Mouse (Mus musculus): ENCODE measurements around the gene Sgsm1. TPM values are rescaled to one million over a fixed set of nuclear protein-coding genes. Genes with fewer than 3 reads are reported as not detected.
A peak's percentile ranks its signal among the peaks of the same experiment; 100 is the strongest.
"Not testable (repeated sequence)": the region's sequence is repeated elsewhere in the genome, so short reads cannot be mapped to it uniquely, and the experiment has no call there.

The Sgsm1 gene
- under 1 TPM; 0.13 to 0.67 TPM for total RNA-seq (2021)
- long read RNA-seq, experiment 1: 0 reads
- long read RNA-seq, experiment 2: 0 reads

DNA sequence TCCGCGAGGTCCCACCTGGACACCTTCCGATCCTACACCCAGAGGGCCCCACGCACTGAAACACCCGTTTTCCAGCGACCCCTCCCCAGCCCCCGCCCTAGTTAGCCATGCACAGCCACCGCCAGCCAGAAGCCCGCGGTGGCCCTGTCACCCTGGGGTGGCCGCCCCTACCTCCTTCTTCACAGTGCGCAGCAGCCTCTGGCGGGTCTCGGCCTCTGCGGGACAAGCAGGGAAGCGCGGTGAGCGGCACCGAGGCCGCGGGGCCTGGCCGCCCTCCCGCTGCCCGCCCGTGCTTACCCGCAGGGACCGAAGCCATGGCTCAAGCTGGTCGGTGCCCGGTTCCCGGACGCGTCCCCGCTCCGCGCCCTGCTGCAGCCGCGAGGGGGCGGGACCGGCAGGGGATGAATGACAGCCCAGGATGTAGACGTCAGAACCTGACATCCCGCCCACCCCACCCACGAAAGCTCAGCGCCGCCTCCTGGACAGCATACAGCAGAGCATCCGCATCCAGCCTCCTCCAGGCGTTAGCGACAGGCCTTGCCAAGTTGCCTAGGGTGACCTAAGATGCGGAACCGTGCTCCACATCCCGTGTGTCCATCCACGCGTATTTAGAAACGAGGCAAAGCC lies at the start of gene Sgsm1:
Gene Sgsm1, minus strand, starts transcription at position 410 of the 627 bp plus-strand sequence.
- DNase-seq: peak; percentile 69

DNA sequence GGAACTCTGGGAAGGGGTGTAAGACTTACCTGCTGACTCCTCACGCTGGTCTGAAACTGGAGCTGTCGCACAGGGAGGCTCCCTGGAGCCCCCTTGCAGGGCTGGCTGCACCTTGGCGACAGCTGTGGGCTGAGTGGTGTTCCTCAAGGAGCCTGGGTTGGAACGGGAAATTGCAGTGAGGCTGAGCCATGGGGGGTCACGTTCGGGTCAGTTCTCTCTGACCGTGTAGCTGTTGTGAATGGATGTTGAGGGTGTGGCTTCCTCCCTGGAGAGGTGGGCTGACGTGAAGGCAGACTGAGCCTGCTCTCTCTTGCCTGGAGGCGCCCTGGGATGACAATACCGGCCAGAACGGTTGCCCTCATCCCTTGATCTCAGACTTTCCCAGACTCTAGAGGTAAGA lies 48.2 kb upstream of the Sgsm1 start:
- DNase-seq: no peak

DNA sequence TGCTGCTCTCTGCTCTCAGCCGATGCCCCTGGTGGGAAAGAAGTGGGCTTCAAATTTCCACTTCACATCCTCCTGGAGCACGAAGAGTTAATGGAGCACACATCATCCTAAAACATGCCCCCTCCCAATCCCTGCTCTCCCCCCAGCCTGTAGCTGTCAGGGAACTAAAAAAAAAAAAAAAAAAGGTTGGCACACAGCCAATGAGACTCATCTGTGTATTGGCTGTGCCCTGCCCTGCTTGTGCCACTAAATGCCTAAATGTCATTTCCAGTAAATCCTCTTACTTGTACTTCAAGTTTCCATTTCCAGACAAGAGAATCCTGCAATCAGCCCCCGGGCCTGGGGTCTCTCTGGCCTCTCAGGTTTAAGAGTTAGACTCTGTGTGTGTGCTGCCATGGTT lies 47.1 kb upstream of the Sgsm1 start:
- DNase-seq: no peak

DNA sequence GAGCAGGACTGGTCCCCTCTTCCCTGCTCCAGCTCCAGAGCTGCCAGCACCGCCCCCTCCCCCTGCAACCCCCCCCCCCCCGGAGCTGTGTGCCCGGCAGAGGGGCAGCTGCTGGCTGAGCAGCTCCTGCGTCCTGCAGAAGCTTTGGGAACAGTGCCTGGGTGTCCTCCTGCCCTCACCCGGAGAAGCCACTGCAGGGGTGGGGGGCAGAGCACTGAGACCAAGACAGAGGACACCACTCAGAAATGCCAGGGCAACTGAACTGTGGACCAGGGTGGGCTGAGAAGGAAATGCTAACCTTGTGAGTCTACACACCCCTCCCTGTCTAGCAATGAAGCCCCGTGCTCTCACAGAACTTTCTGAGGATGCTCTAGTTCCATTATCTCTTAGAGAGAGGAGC lies 46.6 kb upstream of the Sgsm1 start, which contains the start of gene Aym1:
Gene Aym1, plus strand, starts transcription at position 109 of the 400 bp plus-strand sequence.
- DNase-seq: no peak

DNA sequence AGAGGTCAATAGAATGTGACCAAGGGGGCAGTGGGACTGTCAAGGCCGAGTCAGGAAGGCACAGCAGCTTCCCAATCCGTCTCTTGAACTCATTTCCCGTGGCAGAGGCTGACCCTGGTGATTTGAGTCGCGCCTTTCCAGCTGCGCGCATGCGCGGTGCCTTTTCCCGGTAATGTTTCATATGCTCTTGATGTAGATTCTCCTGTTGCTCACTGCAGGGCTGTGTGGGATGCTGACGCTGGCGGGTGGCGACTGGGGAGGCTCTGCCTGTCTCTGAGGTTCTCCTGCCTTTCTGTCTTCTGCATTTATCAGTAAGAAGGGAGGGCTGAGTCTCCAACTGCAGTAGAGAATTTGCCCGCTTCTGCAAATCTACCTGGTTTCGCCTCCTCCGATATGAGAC lies 43.7 kb upstream of the Sgsm1 start:
- DNase-seq: no peak

DNA sequence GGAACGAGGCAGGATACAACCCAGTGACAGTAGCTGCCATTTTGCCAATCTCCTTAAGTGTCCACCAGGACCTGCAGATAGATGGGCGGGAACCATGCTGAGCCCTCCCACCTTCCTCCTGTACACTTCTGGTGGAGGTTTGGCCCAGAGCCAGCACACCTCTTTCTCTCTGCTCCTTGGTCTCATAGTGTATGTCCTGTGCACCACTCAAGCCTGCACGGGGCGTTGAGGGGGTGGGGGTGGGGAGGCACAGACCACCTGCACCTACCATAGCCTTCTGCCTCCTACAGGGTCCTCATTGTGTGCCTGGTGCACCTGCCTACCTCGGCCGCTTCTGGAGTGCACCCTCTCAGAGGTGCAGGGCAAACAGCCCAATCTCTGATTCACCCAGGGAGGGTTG lies 42.0 kb upstream of the Sgsm1 start:
- DNase-seq: no peak

DNA sequence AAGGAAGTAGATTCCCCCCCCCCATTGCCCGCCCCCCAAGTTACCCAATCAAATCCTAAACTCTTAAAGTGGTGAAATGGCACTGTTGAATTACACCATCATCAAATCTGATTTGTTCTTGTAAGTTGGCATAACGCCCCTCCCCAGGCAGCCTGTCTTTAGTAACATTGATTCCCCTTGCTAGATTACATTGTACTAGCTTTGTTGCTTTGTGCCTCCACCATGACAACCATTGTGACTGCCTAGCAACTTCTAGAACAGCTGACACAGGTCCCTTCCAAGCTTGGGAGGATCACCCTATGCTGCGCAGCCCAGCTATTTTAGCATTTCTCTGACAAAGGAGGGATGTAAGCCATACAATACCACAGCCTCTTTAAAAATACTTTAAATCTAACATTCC lies 41.2 kb upstream of the Sgsm1 start:
- no peak for DNase-seq

DNA sequence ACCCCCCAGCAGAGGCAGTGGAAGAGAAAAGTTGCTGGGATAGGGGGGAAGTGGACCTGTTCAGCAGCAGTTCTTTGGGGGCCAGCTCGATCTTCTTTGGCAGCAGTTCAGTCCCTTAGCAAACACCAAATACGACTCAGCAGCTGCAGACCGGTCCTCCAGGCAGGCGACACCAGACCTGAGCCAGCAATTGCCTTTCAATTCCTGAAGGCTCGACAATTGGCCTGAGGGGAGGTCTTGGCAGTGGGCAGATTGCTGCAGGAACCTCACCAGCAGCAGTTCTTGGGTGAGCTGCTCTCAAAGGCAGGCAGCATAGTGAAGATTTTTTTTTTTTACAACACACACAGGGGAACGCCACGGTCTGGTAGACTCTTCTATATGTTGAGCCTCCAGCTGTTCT lies 39.2 kb upstream of the Sgsm1 start:
- no peak for DNase-seq

DNA sequence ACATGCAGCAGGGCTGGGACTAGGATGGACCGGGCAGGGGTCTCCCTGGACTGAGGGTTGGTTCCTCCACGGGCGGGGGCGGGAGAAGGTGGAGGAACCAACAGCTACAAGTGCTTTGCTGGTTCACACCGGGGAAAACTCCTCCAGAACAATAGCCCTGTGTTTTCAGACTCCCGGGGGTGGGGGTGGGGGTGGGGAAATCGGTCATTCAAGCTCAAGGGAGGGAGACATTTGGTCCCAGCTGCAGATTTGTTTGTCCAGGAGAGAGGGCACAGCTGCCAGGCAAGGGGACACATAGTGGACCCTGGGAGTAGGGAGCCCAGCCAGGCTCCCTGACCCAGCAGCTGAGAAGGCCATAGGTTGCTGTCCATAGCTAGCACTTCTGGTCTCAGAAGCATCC lies 38.6 kb upstream of the Sgsm1 start:
- DNase-seq: no peak

DNA sequence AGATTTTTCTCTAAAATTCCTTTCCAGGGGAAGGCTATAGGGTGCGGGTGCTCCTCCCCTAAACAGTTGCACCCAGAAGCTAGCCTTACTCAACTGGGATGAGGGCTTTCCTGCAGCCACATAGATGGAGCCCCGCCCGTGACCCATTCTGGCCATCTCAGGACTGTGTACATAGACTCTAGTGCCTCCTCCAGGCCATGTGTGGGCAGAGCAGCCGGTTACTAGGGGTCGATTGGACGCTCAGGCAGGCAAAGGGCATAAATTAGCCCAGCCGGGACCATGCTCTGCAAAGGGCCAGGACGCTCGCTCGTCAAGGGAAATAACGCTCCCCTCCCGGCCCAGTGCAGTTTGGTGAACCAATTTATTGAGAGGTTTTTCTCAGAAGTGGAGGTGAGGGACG lies 38.0 kb upstream of the Sgsm1 start:
- DNase-seq: no peak

DNA sequence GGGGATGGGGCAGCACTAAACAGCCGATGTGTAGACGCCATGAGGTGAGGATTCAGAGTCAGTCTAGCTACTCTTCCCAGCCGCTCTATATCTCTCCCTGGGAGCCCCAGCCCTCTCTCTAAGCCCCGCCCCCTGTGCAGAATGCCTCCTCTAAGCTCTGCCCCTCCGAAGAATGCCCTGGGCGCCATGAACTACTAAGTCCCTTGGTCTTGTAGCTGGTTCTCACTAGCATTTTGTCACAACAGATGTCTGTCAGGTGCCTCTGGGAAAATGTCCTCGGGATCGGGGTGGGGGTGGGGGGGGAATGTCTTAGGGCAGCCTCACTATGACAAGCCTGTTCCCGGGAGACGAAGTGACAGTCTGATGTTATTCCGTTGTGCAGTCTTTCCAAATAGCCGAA lies 37.0 kb upstream of the Sgsm1 start:
- no peak for DNase-seq

DNA sequence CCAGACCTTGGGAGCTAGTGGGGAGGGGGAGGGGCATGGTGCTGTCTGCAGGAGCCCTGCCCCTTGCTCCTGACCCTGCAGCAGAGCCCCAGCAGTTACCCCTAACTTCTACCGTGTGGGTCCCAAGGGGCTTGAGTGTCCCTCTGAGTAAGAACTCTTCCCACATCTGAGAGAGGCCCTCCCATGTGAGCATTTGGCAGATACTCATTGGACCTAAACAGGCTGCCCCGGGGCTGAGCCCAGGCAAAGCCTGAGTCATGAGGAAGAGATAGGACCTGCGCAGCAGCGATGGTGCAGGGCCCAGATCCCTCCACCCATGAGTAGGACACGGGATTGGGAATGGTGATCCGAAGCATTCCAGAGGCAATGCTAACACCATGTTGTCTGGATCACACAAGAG lies 36.1 kb upstream of the Sgsm1 start:
- DNase-seq: not testable (repeated sequence)

DNA sequence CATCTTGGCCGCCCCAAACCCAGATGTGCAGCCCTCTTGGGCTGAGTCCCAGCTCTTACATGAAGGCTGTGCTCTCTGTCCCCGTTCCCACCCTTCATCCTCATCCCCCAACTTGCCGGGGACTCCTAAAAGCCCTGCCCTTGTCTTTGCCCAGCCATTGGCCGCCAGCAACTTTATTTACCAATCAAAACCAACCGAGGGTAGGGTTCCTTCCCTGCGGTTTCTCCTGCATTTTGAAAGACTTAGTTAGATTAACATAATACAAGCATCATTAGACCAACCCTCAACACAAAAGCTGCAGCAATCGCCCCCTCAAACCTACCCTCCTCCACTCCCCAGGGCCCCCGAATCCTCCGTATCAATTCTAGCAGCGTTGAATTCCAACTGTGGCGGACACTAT lies 35.2 kb upstream of the Sgsm1 start:
- DNase-seq: no peak

DNA sequence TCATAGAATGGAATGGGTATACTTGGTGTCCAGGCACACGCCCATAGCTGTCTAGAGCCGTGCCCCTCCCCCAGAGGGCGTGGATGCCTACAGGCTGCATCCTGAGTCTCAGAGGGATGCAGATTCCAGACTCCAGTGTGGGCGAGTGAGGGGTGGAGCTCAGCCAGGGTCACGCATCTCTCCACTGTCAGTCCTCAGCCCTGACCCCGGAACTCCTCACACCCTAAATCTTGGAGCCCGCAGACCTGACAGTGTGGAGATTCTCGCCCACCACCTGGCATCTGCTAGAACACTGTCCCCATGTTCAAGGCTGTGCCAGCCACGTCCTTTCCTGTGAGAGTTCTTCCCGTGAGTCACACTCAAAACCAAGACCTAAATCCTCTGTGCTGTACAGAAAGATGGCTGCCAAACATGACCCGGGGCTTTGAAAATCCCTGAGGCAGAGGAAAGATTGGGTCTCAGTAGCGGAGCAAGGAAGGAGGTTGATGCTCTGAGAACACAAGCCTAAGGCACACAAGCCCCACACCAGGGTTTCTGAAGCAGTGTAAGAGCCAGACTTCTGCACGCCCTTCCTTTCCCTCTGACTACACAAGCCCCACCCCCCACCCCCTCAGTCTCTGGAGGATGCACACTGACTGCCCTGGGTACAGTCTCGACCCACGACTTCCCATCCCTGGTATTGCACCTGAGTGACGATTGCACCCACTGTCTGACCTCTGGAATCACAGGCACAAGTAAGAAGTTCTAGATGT lies 34.2 kb upstream of the Sgsm1 start:
- no peak for DNase-seq

DNA sequence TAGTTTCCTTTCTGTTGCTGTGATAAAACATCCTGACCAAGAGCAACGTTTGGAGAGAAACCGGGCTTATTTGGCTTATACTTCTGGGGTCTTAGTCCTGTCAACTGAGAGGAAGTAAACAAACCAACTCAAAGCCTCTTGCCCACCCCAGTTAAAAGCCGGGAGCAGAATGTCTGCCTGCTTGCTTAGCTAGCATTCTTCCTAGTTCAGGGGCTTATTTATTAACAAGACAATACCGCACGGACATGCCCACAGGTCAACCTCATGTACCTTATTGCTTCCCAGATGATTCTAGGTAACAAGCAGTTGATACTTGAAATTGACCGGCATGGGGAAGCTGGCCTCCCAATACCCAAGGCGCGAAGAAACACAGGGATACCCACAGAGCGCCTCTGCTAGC lies 25.7 kb upstream of the Sgsm1 start:
- no peak for DNase-seq

DNA sequence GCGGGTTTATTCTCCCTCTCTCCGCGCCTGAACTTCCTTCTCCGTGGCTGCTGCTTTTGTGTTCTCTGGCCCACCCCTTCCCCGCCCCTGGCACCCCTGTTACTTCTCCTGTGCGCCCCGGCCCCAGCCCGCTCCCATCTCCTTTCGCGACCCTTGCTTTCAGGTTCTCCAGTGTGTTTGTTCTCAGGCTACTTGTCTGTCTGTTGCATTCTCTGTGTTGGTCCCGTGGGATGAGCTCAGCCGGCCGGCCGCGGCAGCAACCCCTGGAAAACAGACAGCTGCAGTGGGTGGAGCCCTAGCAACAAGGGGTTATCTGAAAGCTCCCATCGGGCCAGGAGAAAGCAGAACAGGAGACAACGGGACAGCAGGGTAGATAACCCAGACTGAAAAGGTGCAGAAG lies 25.1 kb upstream of the Sgsm1 start:
- no peak for DNase-seq

DNA sequence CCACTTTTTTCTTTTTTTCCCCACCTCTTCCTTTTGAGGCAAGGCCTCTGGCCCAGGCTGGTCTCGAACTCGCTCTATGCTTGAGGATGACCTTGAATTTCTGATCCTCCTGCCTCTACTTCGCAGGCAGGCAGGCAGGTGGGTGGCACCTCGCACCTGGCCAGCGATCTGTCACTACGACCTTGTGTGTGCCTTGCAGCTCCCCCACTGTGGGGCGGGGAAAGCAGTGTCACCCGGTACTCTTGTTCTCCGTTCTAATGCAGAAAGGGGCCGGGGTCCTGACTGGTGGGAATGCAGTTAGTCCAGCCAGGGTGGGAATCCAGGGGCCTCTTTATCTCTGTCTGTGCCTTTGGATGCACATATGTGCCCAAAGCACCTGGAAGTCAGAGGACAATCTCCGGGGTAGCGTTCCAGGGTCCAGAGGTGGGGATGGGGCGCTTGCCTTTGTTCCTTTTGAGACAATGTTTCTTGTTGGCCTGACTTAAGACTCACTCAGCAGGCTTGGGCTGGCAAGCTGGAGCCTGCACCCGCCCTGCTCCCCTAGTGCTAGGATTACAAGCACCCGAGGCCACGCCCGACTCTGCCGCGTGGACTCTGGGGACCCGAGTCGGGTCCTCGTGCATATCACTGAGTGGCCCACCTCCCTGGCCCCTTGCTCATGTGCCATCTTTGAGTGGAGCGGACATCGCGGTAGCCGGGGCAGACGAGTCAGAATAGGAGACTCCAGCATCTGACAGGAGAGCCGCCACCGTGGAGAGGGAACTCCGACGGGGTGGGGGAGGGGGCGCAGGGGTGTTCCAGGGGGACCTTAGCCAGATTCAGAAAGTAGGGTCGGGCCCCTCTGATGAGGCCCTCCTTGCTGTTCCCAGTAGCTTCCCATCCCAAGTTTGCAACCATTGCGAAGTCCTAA lies 24.3 kb upstream of the Sgsm1 start:
- DNase-seq: no peak

DNA sequence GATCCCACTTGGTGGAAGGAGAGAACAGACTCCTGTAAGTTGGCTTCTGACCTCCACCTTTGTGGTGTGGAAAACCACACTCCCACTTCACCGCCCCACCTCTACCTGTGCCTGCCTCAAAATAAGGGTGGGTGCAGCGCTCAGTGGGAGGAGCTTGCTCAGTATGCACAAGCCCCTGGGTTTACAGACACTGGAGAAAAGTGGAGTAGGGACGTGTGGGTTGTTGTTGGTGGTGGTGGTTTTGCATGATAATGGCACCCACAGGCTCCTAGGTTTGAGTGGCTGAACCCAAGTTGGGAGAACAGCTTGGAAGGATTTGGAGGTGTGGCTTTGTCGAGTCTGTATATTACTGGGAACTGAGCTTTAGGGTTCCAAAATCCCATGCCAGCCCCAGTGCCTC lies 22.3 kb upstream of the Sgsm1 start:
- no peak for DNase-seq

DNA sequence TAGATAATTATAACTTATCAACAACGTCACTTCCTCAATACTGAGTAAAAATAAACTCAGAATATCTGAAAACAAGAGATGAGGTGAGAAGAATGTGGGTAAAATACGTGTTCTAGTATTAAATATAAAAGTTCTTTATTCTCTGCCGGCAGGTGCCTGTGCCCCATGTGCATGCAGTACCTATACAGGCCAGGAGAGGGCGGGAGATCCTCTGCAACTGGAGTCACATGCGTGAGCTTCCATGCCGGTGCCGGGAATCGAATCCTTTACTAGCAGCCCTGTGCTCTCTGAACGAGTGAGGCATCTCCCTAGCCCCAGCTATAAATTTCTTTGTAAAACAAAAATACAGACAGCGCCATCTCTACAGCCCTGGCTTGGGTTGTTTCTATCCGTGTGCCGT lies 21.7 kb upstream of the Sgsm1 start:
- no peak for DNase-seq

DNA sequence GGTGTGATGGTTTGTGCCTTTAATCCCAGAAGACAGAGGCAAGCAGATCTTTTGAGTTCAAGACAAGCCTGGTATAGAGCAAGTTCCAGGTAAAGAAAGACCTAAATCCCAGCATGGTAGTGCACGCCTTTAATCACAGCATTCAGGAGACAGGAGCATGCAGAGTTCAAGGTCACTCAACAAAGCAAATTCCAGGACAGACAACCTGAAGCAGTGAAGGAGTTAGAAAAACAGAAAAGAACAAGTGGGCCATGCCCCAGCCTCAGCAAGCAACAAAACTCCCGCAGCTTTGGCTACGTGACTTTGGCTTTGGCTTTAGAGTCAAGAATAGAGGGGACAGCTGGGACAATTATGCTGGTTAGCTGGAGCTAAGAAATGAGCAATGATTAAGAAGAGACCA lies 19.6 kb upstream of the Sgsm1 start:
- DNase-seq: no peak

DNA sequence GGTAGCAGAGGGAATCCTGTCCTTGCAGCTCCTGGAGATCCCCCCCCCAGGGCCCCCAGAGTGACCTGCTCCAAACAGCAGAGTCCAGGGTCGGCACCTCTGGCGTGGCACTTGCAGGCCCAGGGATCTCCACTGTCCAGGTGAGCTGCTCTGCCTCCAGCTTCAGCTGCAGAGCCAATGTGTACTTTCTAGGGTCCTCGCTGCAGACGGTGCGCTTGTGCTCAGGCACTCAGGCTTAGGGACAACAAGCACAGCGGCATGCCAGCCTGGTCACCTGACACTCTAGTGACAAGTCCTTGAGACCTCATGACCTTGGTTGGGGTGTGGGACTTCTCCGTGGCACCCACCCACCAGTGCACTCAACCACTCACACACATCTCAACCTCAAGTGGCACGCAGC lies 18.9 kb upstream of the Sgsm1 start:
- DNase-seq: no peak

DNA sequence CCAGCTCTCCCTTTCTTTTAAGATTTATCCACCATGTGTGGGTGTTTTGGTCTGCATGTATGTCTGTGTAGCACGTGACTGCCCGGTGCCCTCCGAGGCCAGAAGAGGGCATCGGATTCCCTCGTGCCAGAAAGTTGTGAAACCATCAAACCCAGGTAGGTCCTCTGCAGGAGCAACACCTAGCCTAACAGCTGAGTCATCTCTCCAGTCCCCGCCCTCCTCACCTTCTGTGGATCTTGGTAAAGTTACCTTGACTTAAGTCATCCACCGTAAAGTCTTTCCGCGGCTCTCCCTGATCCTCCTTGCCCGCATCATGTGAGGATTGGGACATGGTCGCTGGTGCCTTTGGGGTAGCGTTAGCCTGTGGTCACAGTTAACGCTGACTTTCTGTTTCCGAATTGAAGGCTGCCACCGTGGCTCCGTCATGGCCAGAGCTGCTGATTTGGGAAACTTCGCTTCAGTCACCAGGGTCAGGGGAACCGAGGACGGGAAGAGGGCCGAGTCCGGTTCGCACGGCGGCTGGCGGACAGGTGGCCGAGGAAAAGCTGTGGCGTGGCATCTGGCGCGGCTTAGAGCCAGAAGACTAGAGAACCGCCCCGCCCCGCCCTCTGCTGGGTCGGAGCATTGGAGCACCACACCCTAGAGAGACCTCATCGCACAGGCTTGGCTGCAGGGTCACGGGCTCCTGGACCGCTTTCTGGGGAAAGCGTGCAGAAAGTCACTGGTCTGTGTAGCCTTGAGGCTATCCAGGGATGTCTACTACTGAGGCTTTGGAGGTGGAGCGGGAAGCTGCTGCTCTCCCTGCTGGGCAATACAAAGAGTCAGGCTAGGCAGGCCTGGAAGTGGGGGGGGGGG lies 13.4 kb upstream of the Sgsm1 start:
- peak; percentile 61 for DNase-seq

All from gastrocnemius, postnatal 25 days (tissue).